Mouse (Mus musculus): Measurements from ENCODE around the gene Cdhr4. TPM values are rescaled to one million over a fixed set of nuclear protein-coding genes. Genes with fewer than 3 reads are reported as not detected.

Gene Cdhr4
- polyA plus RNA-seq, 1 experiment from 2014 or later = 2.4 TPM

GRCm38 (mm10) chr9:108049016-108049455 is 56.7 kb downstream of the Cdhr4 start, which contains the start of gene Gmppb:
Gene Gmppb, plus strand, starts transcription at chr9:108049242.
- Histone ChIP-seq H3K36me3 (ENCODE audit: control insufficient read depth, insufficient read depth, low read length) (peaks cover 29% of the 10 kb centered on the region), H3K9me3 (ENCODE audit: control insufficient read depth, low read length) (no peaks in the 10 kb centered on the region), H3K9ac (ENCODE audit: low read depth, low read length) (peak within 1 kb of the TSS; percentile 75), H3K27me3 (replicated peaks; ENCODE audit: control insufficient read depth, insufficient read depth, low read length) (no peaks in the 10 kb centered on the region), H3K4me2 (ENCODE audit: low read length) (peak within 1 kb of the TSS; percentile 91), H3K4me1 (ENCODE audit: control insufficient read depth, insufficient read depth, low read depth, low read length) (peaks cover 21% of the 10 kb centered on the region), H3K27ac (ENCODE audit: low read depth, low read length) (peak within 1 kb of the TSS; percentile 71), H3K4me3 (ENCODE audit: low read length) (peak within 1 kb of the TSS; percentile 72)
- under 1% methylated on average over 33 of the region's 39 CpGs for WGBS
- ATAC-seq = peak; percentile 95

Other genes with a start within 250 kb of the Cdhr4 start
- gene Rbm5, start 221.5 kb upstream of the Cdhr4 start, polyA plus RNA-seq (2015; fragmentation: Nextera tagmentation; extraction: Ambion mirVana) = 210 and 236 TPM in 2 replicates
- gene Rbm6, start 119.3 kb upstream of the Cdhr4 start, polyA plus RNA-seq (2015; fragmentation: Nextera tagmentation; extraction: Ambion mirVana) = 83.1 and 89.7 TPM in 2 replicates
- gene Mon1a, start 104.3 kb upstream of the Cdhr4 start, polyA plus RNA-seq (2015; fragmentation: Nextera tagmentation; extraction: Ambion mirVana) = 22.6 and 23.9 TPM in 2 replicates
- gene Mst1r, start 85.6 kb upstream of the Cdhr4 start, polyA plus RNA-seq (2015; fragmentation: Nextera tagmentation; extraction: Ambion mirVana) = 1.3 and 3.0 TPM in 2 replicates
- not detected in 2 replicates for gene Actl11, start 64.0 kb upstream of the Cdhr4 start, polyA plus RNA-seq (2015; fragmentation: Nextera tagmentation; extraction: Ambion mirVana)
- gene Camkv, start 56.8 kb upstream of the Cdhr4 start, polyA plus RNA-seq (2015; fragmentation: Nextera tagmentation; extraction: Ambion mirVana) = 58.4 and 63.4 TPM in 2 replicates
- 10.0 and 10.8 TPM in 2 replicates for gene Traip, start 42.4 kb upstream of the Cdhr4 start, polyA plus RNA-seq (2015; fragmentation: Nextera tagmentation; extraction: Ambion mirVana)
- 8.8 and 9.6 TPM in 2 replicates for gene Uba7, start 17.0 kb upstream of the Cdhr4 start, polyA plus RNA-seq (2015; fragmentation: Nextera tagmentation; extraction: Ambion mirVana)
- 0.58 and 0.89 TPM in 2 replicates for gene Gm20661, start 9.4 kb upstream of the Cdhr4 start, polyA plus RNA-seq (2015; fragmentation: Nextera tagmentation; extraction: Ambion mirVana)
- gene Inka1, start 6.6 kb upstream of the Cdhr4 start, polyA plus RNA-seq (2015; fragmentation: Nextera tagmentation; extraction: Ambion mirVana) = 18.1 and 18.7 TPM in 2 replicates
- gene Gm20662, start 3.9 kb downstream of the Cdhr4 start, polyA plus RNA-seq (2015; fragmentation: Nextera tagmentation; extraction: Ambion mirVana) = 0.34 and 1.5 TPM in 2 replicates
- 96.0 and 111 TPM in 2 replicates for gene Ip6k1, start 10.0 kb downstream of the Cdhr4 start, polyA plus RNA-seq (2015; fragmentation: Nextera tagmentation; extraction: Ambion mirVana)
- 25.1 and 25.7 TPM in 2 replicates for gene Gmppb, start 56.7 kb downstream of the Cdhr4 start, polyA plus RNA-seq (2015; fragmentation: Nextera tagmentation; extraction: Ambion mirVana)
- gene Amigo3, start 60.7 kb downstream of the Cdhr4 start, polyA plus RNA-seq (2015; fragmentation: Nextera tagmentation; extraction: Ambion mirVana) = 2.1 and 2.4 TPM in 2 replicates
- not detected in 2 replicates for gene Mst1, start 87.9 kb downstream of the Cdhr4 start, polyA plus RNA-seq (2015; fragmentation: Nextera tagmentation; extraction: Ambion mirVana)
- 47.6 and 53.9 TPM in 2 replicates for gene Rnf123, start 90.8 kb downstream of the Cdhr4 start, polyA plus RNA-seq (2015; fragmentation: Nextera tagmentation; extraction: Ambion mirVana)
- gene Apeh, start 102.1 kb downstream of the Cdhr4 start, polyA plus RNA-seq (2015; fragmentation: Nextera tagmentation; extraction: Ambion mirVana) = 58.6 and 60.9 TPM in 2 replicates
- 8.7 and 9.5 TPM in 2 replicates for gene Bsn, start 197.9 kb downstream of the Cdhr4 start, polyA plus RNA-seq (2015; fragmentation: Nextera tagmentation; extraction: Ambion mirVana)

Measured in hindbrain, embryonic 16.5 days (tissue).